Mouse (Mus musculus) cerebellum, adult 11 months (tissue): ENCODE results near the gene C530008M17Rik.

Source experiments
- DNase-seq: peaks from one replicate; pipeline ENCODE4 v3.0.0; 2022

Gene C530008M17Rik

GRCm38 (mm10) chr5:76666026-76666756, 9.9 kb downstream of the C530008M17Rik start:
- DNase-seq: no peak

- no peak for DNase-seq
Observed at GRCm38 (mm10) chr5:76668118-76668517, 11.8 kb downstream of the C530008M17Rik start.

GRCm38 (mm10) chr5:76668547-76668946, 12.2 kb downstream of the C530008M17Rik start:
- DNase-seq: no peak

- DNase-seq: no peak
Observed at GRCm38 (mm10) chr5:76670183-76670582, 13.9 kb downstream of the C530008M17Rik start.

- DNase-seq: no peak
Observed at GRCm38 (mm10) chr5:76674022-76674653, 17.8 kb downstream of the C530008M17Rik start.

GRCm38 (mm10) chr5:76675369-76675768, 19.1 kb downstream of the C530008M17Rik start:
- no peak for DNase-seq

GRCm38 (mm10) chr5:76680959-76681358, 24.6 kb downstream of the C530008M17Rik start:
- no peak for DNase-seq

GRCm38 (mm10) chr5:76681895-76682656, 25.8 kb downstream of the C530008M17Rik start:
- no peak for DNase-seq

GRCm38 (mm10) chr5:76683455-76683854, 27.1 kb downstream of the C530008M17Rik start:
- no peak for DNase-seq

- no peak for DNase-seq
Observed at GRCm38 (mm10) chr5:76684658-76685605, 28.6 kb downstream of the C530008M17Rik start.

GRCm38 (mm10) chr5:76687961-76688600, 31.8 kb downstream of the C530008M17Rik start:
- no peak for DNase-seq

- DNase-seq: no peak
Observed at GRCm38 (mm10) chr5:76688643-76689042, 32.3 kb downstream of the C530008M17Rik start.

- DNase-seq: no peak
Observed at GRCm38 (mm10) chr5:76690177-76690593, 33.9 kb downstream of the C530008M17Rik start.

GRCm38 (mm10) chr5:76691251-76691650, 34.9 kb downstream of the C530008M17Rik start:
- DNase-seq: no peak

GRCm38 (mm10) chr5:76691706-76692424, 35.6 kb downstream of the C530008M17Rik start:
- DNase-seq: no peak

- DNase-seq: no peak
Observed at GRCm38 (mm10) chr5:76697536-76697935, 41.2 kb downstream of the C530008M17Rik start.

- DNase-seq: no peak
Observed at GRCm38 (mm10) chr5:76698187-76698586, 41.9 kb downstream of the C530008M17Rik start.

- no peak for DNase-seq
Observed at GRCm38 (mm10) chr5:76701127-76701853, 45.0 kb downstream of the C530008M17Rik start.

- DNase-seq: no peak
Observed at GRCm38 (mm10) chr5:76702104-76702503, 45.8 kb downstream of the C530008M17Rik start.

- DNase-seq: no peak
Observed at GRCm38 (mm10) chr5:76702646-76703045, 46.3 kb downstream of the C530008M17Rik start.
